Mouse (Mus musculus) liver, postnatal 0 days (tissue): ENCODE results near the gene Tifab. TPM values are rescaled to one million over a fixed set of nuclear protein-coding genes. Genes with fewer than 3 reads are reported as not detected.
A peak's percentile ranks its signal among the peaks of the same experiment; 100 is the strongest.

Experiments
- ATAC-seq: fragments of 200-750 bp; cut with Nextera tagmentation; 2 replicates; pipeline ENCODE4 v1.8.0; 2017; ENCODE audit warnings: mild to moderate bottlenecking, moderate library complexity
- DNase-seq: peaks from one replicate; pipeline ENCODE4 v3.0.0-alpha.2; 2016
- H3K27ac ChIP-seq: fragments of 300-500 bp; sonication (generic); 2 replicates; pipeline ENCODE4 v1.5.1; 2014; ENCODE audit warnings: antibody characterized with exemption, moderate library complexity, mild to moderate bottlenecking, low read depth
- H3K27me3 ChIP-seq: fragments of 300-500 bp; sonication (generic); 2 replicates; pipeline ENCODE4 v1.6.1; 2014; ENCODE audit warnings: low read length, control low read depth, mixed read lengths; ENCODE audit not compliant: insufficient read depth
- H3K36me3 ChIP-seq: fragments of 300-500 bp; sonication (generic); replicated peaks from 2 replicates; pipeline ENCODE4 v1.6.1; 2014; ENCODE audit warnings: mild to moderate bottlenecking, control low read depth, low read length, moderate library complexity, mixed read lengths; ENCODE audit not compliant: insufficient read depth
- H3K4me1 ChIP-seq: fragments of 300-500 bp; sonication (generic); 2 replicates; pipeline ENCODE4 v1.6.1; 2014; ENCODE audit warnings: antibody characterized with exemption, mild to moderate bottlenecking, control low read depth; ENCODE audit not compliant: insufficient read depth
- H3K4me2 ChIP-seq: fragments of 300-500 bp; sonication (generic); 2 replicates; pipeline ENCODE4 v1.6.1; 2014; ENCODE audit warnings: low read depth, mild to moderate bottlenecking, low read length, moderate library complexity, mixed read lengths
- H3K4me3 ChIP-seq: fragments of 300-500 bp; sonication (generic); 2 replicates; pipeline ENCODE4 v1.5.1; 2014; ENCODE audit warnings: low read depth, low read length
- H3K9ac ChIP-seq: fragments of 300-500 bp; sonication (generic); replicated peaks from 2 replicates; pipeline ENCODE4 v1.6.1; 2014; ENCODE audit warnings: mild to moderate bottlenecking, moderate library complexity
- H3K9me3 ChIP-seq: fragments of 300-500 bp; sonication (generic); 2 replicates; pipeline ENCODE4 v1.6.1; 2016; ENCODE audit warnings: mild to moderate bottlenecking, control low read depth, low read length, mixed read lengths
- CTCF ChIP-seq: sonication (generic); IDR thresholded peaks from 2 replicates; pipeline ENCODE4 v1.5.1; 2016; ENCODE audit warnings: antibody characterized with exemption, low read depth
- EP300 ChIP-seq: IDR thresholded peaks from 2 replicates; pipeline ENCODE4 v1.6.1; 2016; ENCODE audit warnings: antibody characterized with exemption, low read depth, mild to moderate bottlenecking
- WGBS: fragments of 180-500 bp; shearing (Covaris S2); extraction: QIAGEN DNeasy Blood & Tissue Kit; methylation state at CpG from one replicate; pipeline ENCODE4 v1.1.7; 2014; ENCODE audit not compliant: insufficient replicate concordance; 5-methylcytosine and 5-hydroxymethylcytosine counted together
- polyA plus RNA-seq: library from polyadenylated mRNA; unstranded; fragments of >200 nt; fragmentation: Nextera tagmentation; extraction: Ambion mirVana; gene quantifications from 2 replicates; pipeline ENCODE4 v1.2.1, GENCODE M21; 2015

The Tifab gene
- polyA plus RNA-seq, 1 experiment from 2014 or later, result 8.2 TPM

DNA sequence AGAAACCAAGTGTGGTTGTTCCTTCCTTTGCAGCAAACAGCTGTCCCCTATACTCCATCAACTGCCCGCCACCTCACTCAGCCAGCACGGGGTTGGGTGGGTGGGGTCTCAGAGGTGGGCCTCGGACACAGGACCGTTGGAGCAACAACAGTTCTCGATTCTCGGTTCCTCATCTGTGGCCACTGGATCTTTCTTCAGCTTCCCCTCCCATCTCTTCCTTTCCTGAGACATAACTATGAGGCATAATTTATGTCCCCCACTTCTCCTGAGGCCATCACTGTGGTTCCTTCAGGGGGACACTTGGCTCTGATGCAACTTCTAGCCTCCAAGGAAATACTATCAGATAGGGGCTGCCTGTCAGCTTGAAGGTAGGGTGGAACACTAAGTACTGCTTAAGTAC is 15.8 kb downstream of the Tifab start:
- Histone ChIP-seq H3K4me2 (no peak overlapping the region), H3K27ac (peak overlapping the region; percentile 49; the same call in 1 of the 2 replicates), H3K4me1 (peaks cover 18% of the 10 kb centered on the region; the same call in 1 of the 2 replicates), H3K9ac (no peak overlapping the region), H3K27me3 (no peaks in the 10 kb centered on the region), H3K9me3 (no peaks in the 10 kb centered on the region), H3K4me3 (no peak overlapping the region), H3K36me3 (no peaks in the 10 kb centered on the region)
- 36% methylated on average over 6 of the region's 6 CpGs for WGBS
- ATAC-seq (peak; percentile 49), DNase-seq (peak; percentile 44)
- TF ChIP-seq EP300, result no peak
- TF ChIP-seq CTCF, result no peak

DNA sequence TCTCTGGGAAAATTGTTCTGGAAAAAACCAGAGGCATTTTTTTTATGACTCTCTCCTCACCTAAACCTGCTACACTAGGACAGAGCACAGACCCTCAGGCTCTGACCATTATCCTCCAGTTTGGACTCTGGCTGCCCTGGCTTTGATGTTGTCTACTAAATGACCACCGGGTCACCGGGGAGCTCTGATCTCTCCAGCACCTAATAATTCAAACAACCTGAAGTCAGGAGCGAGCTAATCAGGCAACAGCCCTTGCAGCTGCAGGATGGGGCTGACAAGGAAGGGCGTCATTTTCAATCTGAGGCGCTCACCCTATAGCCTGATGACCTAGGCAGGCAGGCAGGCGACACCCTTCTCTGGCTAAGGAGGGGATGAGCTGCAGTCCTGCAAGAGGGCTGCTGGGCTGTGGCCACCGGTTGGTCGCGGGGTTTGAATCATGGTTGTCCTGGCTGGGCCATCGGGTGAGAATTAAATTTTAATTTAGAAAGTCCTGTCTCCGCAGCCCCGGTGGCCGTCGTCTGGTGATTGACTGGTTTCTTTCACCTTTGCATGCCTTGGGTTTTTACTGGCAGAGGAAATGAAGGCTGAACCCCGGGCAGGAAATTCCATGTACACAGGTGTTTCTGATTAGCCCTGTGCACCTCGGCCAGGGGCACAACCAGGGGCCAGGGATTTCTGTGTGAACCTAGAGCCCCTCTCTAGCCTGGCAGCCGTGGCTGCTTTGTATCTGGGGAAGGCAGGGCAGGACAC is 18.9 kb downstream of the Tifab start:
- H3K9ac ChIP-seq, result no peak overlapping the region
- H3K27me3 ChIP-seq, result no peaks in the 10 kb centered on the region
- no peak for TF ChIP-seq CTCF
- TF ChIP-seq EP300, result no peak
- WGBS, result 19% methylated on average over 17 of the region's 17 CpGs
- no peaks in the 10 kb centered on the region for H3K36me3 ChIP-seq
- peak; percentile 8; the same call in 1 of the 2 replicates for ATAC-seq
- DNase-seq, result no peak
- no peak overlapping the region for H3K4me3 ChIP-seq
- H3K27ac ChIP-seq, result peak overlapping the region; percentile 57; the same call in 1 of the 2 replicates
- no peak overlapping the region for H3K4me2 ChIP-seq
- no peaks in the 10 kb centered on the region for H3K9me3 ChIP-seq
- peaks cover 18% of the 10 kb centered on the region; the same call in 1 of the 2 replicates for H3K4me1 ChIP-seq

DNA sequence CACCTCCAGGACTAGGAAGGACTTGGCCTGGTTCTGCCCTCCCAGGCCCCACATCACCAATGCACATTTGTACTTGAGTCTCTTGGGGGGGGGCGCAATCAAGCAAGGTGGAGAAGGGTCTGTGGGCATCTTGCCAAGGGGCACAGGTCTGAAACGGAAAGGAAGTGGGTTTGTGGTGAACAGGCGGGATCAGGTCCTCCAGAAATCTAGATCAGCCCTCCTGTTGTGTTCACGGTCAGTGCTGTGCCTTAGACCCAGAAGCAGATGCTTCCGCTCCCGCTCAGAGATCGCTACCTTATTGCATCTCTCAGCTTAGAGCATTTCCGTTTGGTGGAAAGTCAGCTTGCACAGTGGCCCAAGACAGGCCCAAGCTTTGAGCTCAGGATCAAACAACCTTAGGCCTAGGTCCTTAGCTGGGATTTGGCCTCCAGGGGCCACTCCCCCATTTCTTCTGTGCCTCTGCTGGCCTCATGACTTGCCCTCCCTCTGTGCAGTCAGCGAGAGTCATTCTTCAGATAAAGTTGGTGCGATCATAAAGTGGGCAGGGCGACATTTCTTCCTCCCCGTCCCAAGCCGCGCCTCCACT is 19.6 kb downstream of the Tifab start:
- Histone ChIP-seq H3K4me3 (no peak overlapping the region), H3K9me3 (no peaks in the 10 kb centered on the region), H3K27ac (peak overlapping the region; percentile 57; the same call in 1 of the 2 replicates), H3K4me2 (no peak overlapping the region), H3K27me3 (no peaks in the 10 kb centered on the region), H3K36me3 (no peaks in the 10 kb centered on the region), H3K9ac (no peak overlapping the region), H3K4me1 (peaks cover 18% of the 10 kb centered on the region; the same call in 1 of the 2 replicates)
- DNase-seq (peak; percentile 63), ATAC-seq (peak; percentile 62; the same call in 1 of the 2 replicates)
- 38% methylated on average over 14 of the region's 14 CpGs for WGBS
- TF ChIP-seq CTCF (no peak), EP300 (no peak)

GRCm38 (mm10) chr13:56155671-56156070 is 23.0 kb downstream of the Tifab start:
- 72% methylated on average over 7 of the region's 7 CpGs for WGBS
- ATAC-seq (no peak), DNase-seq (no peak)
- H3K9ac ChIP-seq, result no peak overlapping the region
- H3K4me1 ChIP-seq, result peaks cover 13% of the 10 kb centered on the region; the same call in 1 of the 2 replicates
- no peaks in the 10 kb centered on the region for H3K9me3 ChIP-seq
- no peaks in the 10 kb centered on the region for H3K36me3 ChIP-seq
- no peak overlapping the region for H3K27ac ChIP-seq
- H3K27me3 ChIP-seq, result no peaks in the 10 kb centered on the region
- no peak overlapping the region for H3K4me3 ChIP-seq
- H3K4me2 ChIP-seq, result no peak overlapping the region
- TF ChIP-seq EP300 (no peak), CTCF (no peak)

- H3K9ac ChIP-seq, result no peak overlapping the region
- DNase-seq, result no peak
- H3K4me1 ChIP-seq, result peaks cover 13% of the 10 kb centered on the region; the same call in 1 of the 2 replicates
- ATAC-seq, result no peak
- H3K9me3 ChIP-seq, result no peaks in the 10 kb centered on the region
- no peaks in the 10 kb centered on the region for H3K36me3 ChIP-seq
- H3K4me3 ChIP-seq, result no peak overlapping the region
- H3K4me2 ChIP-seq, result no peak overlapping the region
- no peaks in the 10 kb centered on the region for H3K27me3 ChIP-seq
- TF ChIP-seq CTCF, result no peak
- no peak for TF ChIP-seq EP300
- H3K27ac ChIP-seq, result no peak overlapping the region
- WGBS, result 58% methylated on average over 5 of the region's 5 CpGs
These were observed 23.6 kb downstream of the Tifab start for GRCm38 (mm10) chr13:56155048-56155447.

GRCm38 (mm10) chr13:56152773-56153460 is 25.8 kb downstream of the Tifab start:
- ATAC-seq (no peak), DNase-seq (no peak)
- Histone ChIP-seq H3K4me2 (no peak overlapping the region), H3K27ac (0 out of 2 replicates have a peak overlapping the region, but pooled peaks have one; percentile 1), H3K27me3 (no peaks in the 10 kb centered on the region), H3K4me1 (peaks cover 4% of the 10 kb centered on the region; the same call in 1 of the 2 replicates), H3K9ac (no peak overlapping the region), H3K9me3 (no peaks in the 10 kb centered on the region), H3K36me3 (no peaks in the 10 kb centered on the region), H3K4me3 (no peak overlapping the region)
- TF ChIP-seq CTCF (no peak), EP300 (no peak)
- 32% methylated on average over 7 of the region's 7 CpGs for WGBS
